Mouse (Mus musculus) spleen, adult 2 months (tissue): ENCODE data around the gene H2al1f.
"Not testable (repeated sequence)": the region's sequence is repeated elsewhere in the genome, so short reads cannot be mapped to it uniquely, and the experiment has no call there.

Source experiments
- CTCF ChIP-seq: fragments of 200-500 bp; IDR thresholded peaks from 2 replicates; pipeline ENCODE4 v1.5.1; 2011; ENCODE audit warnings: mild to moderate bottlenecking, inconsistent platforms; ENCODE audit not compliant: insufficient read depth, insufficient read length, insufficient replicate concordance; ENCODE audit errors: extremely low read depth
- POLR2A ChIP-seq: fragments of 200-500 bp; IDR thresholded peaks from 2 replicates; pipeline ENCODE4 v1.6.1; 2011; ENCODE audit warnings: low read depth, low read length, inconsistent platforms

- not testable (repeated sequence) for TF ChIP-seq CTCF, POLR2A
These were observed at the start of gene H2al1f for GRCm38 (mm10) chrX:11314858-11315257.
